Mouse (Mus musculus): ENCODE data around the gene Capn15. TPM values are rescaled to one million over a fixed set of nuclear protein-coding genes. Genes with fewer than 3 reads are reported as not detected.

The Capn15 gene
- polyA plus RNA-seq, 1 experiment from 2014 or later = 11.1 TPM

DNA sequence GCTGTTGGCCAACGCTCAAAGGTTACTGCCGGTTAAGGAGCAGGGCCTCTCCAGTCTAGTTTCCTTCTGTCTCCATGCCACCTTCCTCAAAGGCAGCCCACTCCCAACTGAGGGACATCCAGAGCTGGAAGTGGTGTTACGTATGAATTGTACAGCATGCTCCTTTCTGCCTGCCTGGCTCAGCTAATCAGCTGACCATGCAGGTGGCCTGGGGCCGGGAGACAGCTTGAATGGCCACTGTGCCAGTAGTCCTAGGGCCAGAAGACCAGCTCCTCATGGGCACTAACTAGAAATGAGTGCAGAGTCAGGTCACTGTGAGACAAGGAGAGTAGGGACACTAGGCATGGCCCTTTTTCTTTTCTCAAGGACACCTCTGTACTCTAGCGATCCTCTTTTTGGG, 32.4 kb downstream of the Capn15 start:
- H3K4me2 ChIP-seq = no peak overlapping the region
- peaks cover 51% of the 10 kb centered on the region for H3K27me3 ChIP-seq
- H3K4me3 ChIP-seq (replicated peaks) = no peak overlapping the region
- no peaks in the 10 kb centered on the region for H3K9me3 ChIP-seq (replicated peaks)
- H3K4me1 ChIP-seq (replicated peaks) = peaks cover 39% of the 10 kb centered on the region
- 74% methylated on average over 5 of the region's 5 CpGs for WGBS (ENCODE audit: insufficient replicate concordance)
- H3K9ac ChIP-seq = no peak overlapping the region
- H3K27ac ChIP-seq = no peak overlapping the region
- ATAC-seq (ENCODE audit: low read depth) (no peak), DNase-seq (no peak)
- peaks cover 15% of the 10 kb centered on the region for H3K36me3 ChIP-seq

- Histone ChIP-seq H3K9ac (peak within 1 kb of the TSS; percentile 51), H3K27me3 (peaks cover 51% of the 10 kb centered on the region), H3K4me2 (peak within 1 kb of the TSS; percentile 70), H3K9me3 (replicated peaks) (no peaks in the 10 kb centered on the region), H3K4me3 (replicated peaks) (peak within 1 kb of the TSS; percentile 53), H3K4me1 (replicated peaks) (peaks cover 50% of the 10 kb centered on the region), H3K36me3 (0 out of 2 replicates have a peak, but pooled peaks cover 3% of the 10 kb centered on the region), H3K27ac (no peak within 1 kb of the TSS)
- ATAC-seq (ENCODE audit: low read depth) = no peak
- no peak for DNase-seq
- WGBS (ENCODE audit: insufficient replicate concordance) = 2% methylated on average over 58 of the region's 58 CpGs
These were observed 33.6 kb downstream of the Capn15 start, which contains the start of gene A930017K11Rik for GRCm38 (mm10) chr17:25951803-25952623. Gene A930017K11Rik, minus strand, starts transcription at chr17:25952565.

DNA sequence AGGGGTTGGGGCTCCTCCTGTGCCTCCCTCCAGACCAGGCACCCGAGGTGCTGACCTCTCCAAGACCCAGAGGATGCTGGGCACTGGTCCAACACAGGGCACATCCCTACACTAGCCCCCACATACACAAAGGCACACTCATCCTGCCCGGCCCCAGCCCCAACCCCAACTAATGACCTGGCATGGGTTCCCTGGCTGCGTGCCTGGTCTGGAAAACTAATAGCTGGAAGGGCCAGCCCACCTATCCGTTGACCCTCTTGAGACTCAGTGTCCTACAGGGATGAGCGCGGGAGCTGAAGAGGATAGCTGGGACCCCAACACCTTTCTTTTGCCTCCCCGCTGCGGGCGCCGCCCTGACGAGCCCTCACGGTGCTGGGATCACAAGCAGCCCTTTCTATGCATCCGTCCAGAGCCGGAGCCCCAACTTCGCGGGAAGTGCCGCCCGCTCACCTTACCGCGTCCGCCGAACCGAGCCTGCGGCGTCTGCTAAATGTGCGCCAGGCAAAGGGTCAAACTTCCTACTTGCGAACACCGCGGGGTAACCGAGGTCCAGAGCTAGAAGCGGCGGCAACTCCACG, 34.3 kb downstream of the Capn15 start:
- 2% methylated on average over 33 of the region's 33 CpGs for WGBS (ENCODE audit: insufficient replicate concordance)
- DNase-seq (no peak), ATAC-seq (ENCODE audit: low read depth) (no peak)
- no peak overlapping the region for H3K27ac ChIP-seq
- peak overlapping the region; percentile 51; the same call in 1 of the 2 replicates for H3K9ac ChIP-seq
- H3K9me3 ChIP-seq (replicated peaks) = no peaks in the 10 kb centered on the region
- H3K4me1 ChIP-seq (replicated peaks) = peaks cover 57% of the 10 kb centered on the region
- no peaks in the 10 kb centered on the region for H3K36me3 ChIP-seq
- H3K27me3 ChIP-seq = peaks cover 51% of the 10 kb centered on the region
- H3K4me2 ChIP-seq = peak overlapping the region; percentile 70
- H3K4me3 ChIP-seq (replicated peaks) = peak overlapping the region; percentile 53

DNA sequence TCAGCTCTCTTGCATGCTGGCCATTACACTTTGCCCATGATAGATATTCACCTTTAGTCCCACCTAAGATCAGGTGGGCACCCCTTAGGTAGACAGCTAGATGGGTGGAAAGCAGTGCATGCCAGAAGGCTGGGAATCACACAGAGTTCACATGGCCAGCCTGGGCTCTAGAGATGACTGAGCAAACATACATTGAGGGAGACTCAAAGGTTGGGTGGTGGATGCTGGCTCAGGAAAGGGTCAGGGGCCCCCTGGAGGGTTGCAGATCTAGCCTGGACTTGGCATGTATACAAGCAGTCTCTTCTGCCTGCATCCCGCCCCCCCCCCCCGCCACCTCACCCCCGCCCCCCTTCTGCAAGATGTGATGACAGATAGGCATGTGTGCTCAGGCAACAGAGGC, 34.9 kb downstream of the Capn15 start:
- no peak overlapping the region for H3K4me3 ChIP-seq (replicated peaks)
- H3K4me2 ChIP-seq = peak overlapping the region; percentile 70
- no peaks in the 10 kb centered on the region for H3K36me3 ChIP-seq
- H3K27ac ChIP-seq = no peak overlapping the region
- H3K9ac ChIP-seq = no peak overlapping the region
- peaks cover 51% of the 10 kb centered on the region for H3K27me3 ChIP-seq
- peaks cover 57% of the 10 kb centered on the region for H3K4me1 ChIP-seq (replicated peaks)
- WGBS (ENCODE audit: insufficient replicate concordance) = 10% methylated on average over 3 of the region's 3 CpGs
- ATAC-seq (ENCODE audit: low read depth) (no peak), DNase-seq (no peak)
- H3K9me3 ChIP-seq (replicated peaks) = no peaks in the 10 kb centered on the region

DNA sequence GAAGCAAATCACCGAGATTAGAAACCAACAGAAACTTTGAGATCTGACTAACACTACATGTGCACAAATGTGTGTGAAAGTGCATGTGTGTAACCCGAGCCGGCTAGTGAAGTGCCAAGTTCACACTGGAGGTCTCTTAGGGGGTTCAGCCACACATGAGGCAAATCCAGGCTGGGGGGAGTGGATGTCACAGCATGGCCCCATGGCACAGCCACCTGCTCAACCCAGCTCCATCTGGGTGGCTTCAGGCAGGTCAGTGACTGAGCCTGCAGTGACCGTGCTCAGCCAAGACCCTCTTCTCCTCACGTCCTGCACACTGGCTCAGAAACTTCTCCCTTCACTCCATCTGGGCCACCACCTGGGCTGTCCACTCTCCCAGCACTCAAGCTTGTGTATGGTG, 35.6 kb downstream of the Capn15 start:
- Histone ChIP-seq H3K4me1 (replicated peaks) (peaks cover 61% of the 10 kb centered on the region), H3K4me2 (no peak overlapping the region), H3K9ac (no peak overlapping the region), H3K36me3 (no peaks in the 10 kb centered on the region), H3K27ac (no peak overlapping the region), H3K4me3 (replicated peaks) (no peak overlapping the region), H3K9me3 (replicated peaks) (no peaks in the 10 kb centered on the region), H3K27me3 (peaks cover 51% of the 10 kb centered on the region)
- no peak for DNase-seq
- no peak for ATAC-seq (ENCODE audit: low read depth)
- 67% methylated on average over 5 of the region's 5 CpGs for WGBS (ENCODE audit: insufficient replicate concordance)

DNA sequence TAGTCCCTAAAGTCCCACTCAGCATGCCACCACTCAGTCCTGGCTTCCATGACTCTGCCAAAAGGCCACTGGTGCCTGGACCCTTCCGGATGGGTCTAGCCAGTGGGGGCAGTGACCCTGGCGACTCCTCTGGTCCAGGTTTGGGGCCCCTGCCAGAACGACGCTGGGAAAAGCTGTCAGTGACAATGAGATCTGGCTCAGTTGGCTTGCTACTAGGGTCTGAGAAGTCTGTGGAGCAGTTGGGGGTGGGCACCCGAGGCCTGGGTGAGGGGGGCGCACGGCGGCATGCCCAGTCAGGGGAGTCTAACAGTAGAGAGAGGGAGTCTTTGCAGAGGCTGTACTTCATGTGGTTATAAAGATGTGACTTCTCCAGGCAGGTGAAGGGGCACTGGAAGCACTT, 37.5 kb downstream of the Capn15 start:
- DNase-seq (no peak), ATAC-seq (ENCODE audit: low read depth) (no peak)
- Histone ChIP-seq H3K4me2 (peak overlapping the region; percentile 85), H3K4me3 (replicated peaks) (no peak overlapping the region), H3K9me3 (replicated peaks) (no peaks in the 10 kb centered on the region), H3K36me3 (no peaks in the 10 kb centered on the region), H3K9ac (peak overlapping the region; percentile 99), H3K27ac (peak overlapping the region; percentile 100), H3K27me3 (peaks cover 39% of the 10 kb centered on the region), H3K4me1 (replicated peaks) (peaks cover 80% of the 10 kb centered on the region)
- 73% methylated on average over 8 of the region's 8 CpGs for WGBS (ENCODE audit: insufficient replicate concordance)

- 0 out of 2 replicates have a peak, but pooled peaks have one; percentile 1 for ATAC-seq (ENCODE audit: low read depth)
- Histone ChIP-seq H3K4me1 (replicated peaks) (peaks cover 83% of the 10 kb centered on the region), H3K4me2 (peak overlapping the region; percentile 85), H3K9me3 (replicated peaks) (no peaks in the 10 kb centered on the region), H3K4me3 (replicated peaks) (no peak overlapping the region), H3K27ac (peak overlapping the region; percentile 100), H3K36me3 (no peaks in the 10 kb centered on the region), H3K27me3 (peaks cover 35% of the 10 kb centered on the region), H3K9ac (peak overlapping the region; percentile 99)
- 61% methylated on average over 4 of the region's 4 CpGs for WGBS (ENCODE audit: insufficient replicate concordance)
- DNase-seq = no peak
These were observed 38.0 kb downstream of the Capn15 start for GRCm38 (mm10) chr17:25947576-25947975.

DNA sequence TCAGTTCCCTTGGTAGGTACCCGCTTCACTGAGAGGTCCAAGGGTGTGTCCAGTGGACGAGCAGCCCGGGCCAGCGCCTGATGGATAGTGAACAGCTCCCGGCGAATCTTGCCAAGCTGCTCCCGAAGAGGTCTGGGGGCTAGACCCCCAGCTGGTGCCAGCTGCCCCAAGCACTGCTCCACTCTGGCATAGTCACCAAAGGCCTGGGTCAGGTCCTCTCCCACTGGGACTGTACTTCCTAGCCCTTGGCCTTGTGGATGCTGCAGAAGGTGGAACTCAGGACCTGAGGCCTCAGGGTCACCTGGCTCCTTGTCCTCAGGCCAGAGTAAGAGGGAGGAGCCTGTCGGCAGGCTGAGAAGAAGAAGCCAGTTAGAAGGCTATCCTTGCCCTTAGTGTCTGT, 38.7 kb downstream of the Capn15 start:
- Histone ChIP-seq H3K4me2 (peak overlapping the region; percentile 85), H3K4me1 (replicated peaks) (peaks cover 77% of the 10 kb centered on the region)

GRCm38 (mm10) chr17:25946349-25946748, 39.2 kb downstream of the Capn15 start:
- H3K9me3 ChIP-seq (replicated peaks) = no peaks in the 10 kb centered on the region
- H3K36me3 ChIP-seq = no peaks in the 10 kb centered on the region
- 28% methylated on average over 7 of the region's 7 CpGs for WGBS (ENCODE audit: insufficient replicate concordance)
- peak overlapping the region; percentile 100 for H3K27ac ChIP-seq
- peak overlapping the region; percentile 85 for H3K4me2 ChIP-seq
- peak overlapping the region; percentile 24 for H3K4me3 ChIP-seq (replicated peaks)
- peak; percentile 38 for ATAC-seq (ENCODE audit: low read depth)
- peaks cover 72% of the 10 kb centered on the region for H3K4me1 ChIP-seq (replicated peaks)
- H3K27me3 ChIP-seq = peaks cover 22% of the 10 kb centered on the region
- DNase-seq = peak; percentile 54
- H3K9ac ChIP-seq = peak overlapping the region; percentile 99

More for the DNA sequence above, 38.7 kb downstream of the Capn15 start:
- Histone ChIP-seq H3K4me3 (replicated peaks) (peak overlapping the region; percentile 24; the same call in 1 of the 2 replicates), H3K9me3 (replicated peaks) (no peaks in the 10 kb centered on the region), H3K27ac (peak overlapping the region; percentile 100), H3K9ac (peak overlapping the region; percentile 99), H3K36me3 (no peaks in the 10 kb centered on the region), H3K27me3 (peaks cover 28% of the 10 kb centered on the region)
- DNase-seq (no peak), ATAC-seq (ENCODE audit: low read depth) (no peak)
- WGBS (ENCODE audit: insufficient replicate concordance) = 80% methylated on average over 8 of the region's 8 CpGs

DNA sequence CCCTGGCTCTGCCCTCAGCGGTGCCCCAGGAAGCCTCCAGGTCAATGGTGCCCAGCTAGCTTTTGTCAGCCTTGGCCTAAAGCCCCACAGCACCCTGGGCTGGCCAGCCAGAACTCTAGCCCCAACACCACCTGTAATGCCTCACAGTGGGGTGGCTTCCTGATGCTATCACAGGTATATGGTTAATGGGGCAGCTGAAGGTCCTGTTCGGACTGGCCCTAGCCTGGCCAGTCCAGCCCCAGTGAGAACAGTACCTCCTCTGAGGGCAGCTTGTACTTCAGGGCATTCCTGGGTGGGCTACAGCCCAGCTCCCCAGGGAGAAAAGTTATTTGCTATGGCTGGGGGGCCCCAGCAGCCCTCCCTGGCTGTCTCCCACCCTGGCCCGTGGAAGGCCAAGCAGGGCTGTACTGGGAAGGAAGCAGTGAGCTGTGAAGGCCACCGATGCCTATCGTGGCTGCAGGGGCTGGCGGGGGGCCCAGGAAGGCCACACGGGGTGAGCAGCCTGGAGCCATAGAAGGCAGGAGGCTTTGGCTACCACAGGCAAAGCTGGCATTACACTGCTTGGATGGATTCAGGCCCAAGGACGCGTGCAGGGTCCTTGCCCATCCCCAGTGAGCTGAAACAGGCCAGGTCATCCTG, 40.0 kb downstream of the Capn15 start:
- Histone ChIP-seq H3K27ac (peak overlapping the region; percentile 100), H3K4me1 (replicated peaks) (peaks cover 70% of the 10 kb centered on the region), H3K27me3 (peaks cover 15% of the 10 kb centered on the region), H3K36me3 (peaks cover 3% of the 10 kb centered on the region), H3K4me2 (peak overlapping the region; percentile 85), H3K9ac (peak overlapping the region; percentile 99), H3K9me3 (replicated peaks) (no peaks in the 10 kb centered on the region), H3K4me3 (replicated peaks) (no peak overlapping the region)
- no peak for DNase-seq
- ATAC-seq (ENCODE audit: low read depth) = no peak
- 78% methylated on average over 9 of the region's 9 CpGs for WGBS (ENCODE audit: insufficient replicate concordance)
